Mouse (Mus musculus) cerebellum, adult (tissue): ENCODE measurements around the gene Gnas.

ENCODE experiments used
- ATAC-seq: cut with Nextera tagmentation; 2 replicates; pipeline ENCODE4 v1.9.2; 2017; ENCODE audit warnings: mild to moderate bottlenecking, moderate library complexity, mixed read lengths; ENCODE audit not compliant: insufficient number of reproducible peaks, low FRiP score, low TSS enrichment

Gnas gene

GRCm38 (mm10) chr2:174284011-174284410 lies at the start of gene Gnas:
Gene Gnas, plus strand, starts transcription at chr2:174284320.
- no peak for ATAC-seq

GRCm38 (mm10) chr2:174242431-174242830 lies 41.7 kb upstream of the Gnas start:
- ATAC-seq: no peak

- ATAC-seq: no peak
Measured at GRCm38 (mm10) chr2:174251963-174252362, 32.2 kb upstream of the Gnas start.

GRCm38 (mm10) chr2:174257312-174257711 lies 26.8 kb upstream of the Gnas start:
- ATAC-seq: no peak

- ATAC-seq: no peak
Measured at GRCm38 (mm10) chr2:174260004-174260403, 24.1 kb upstream of the Gnas start.

- ATAC-seq: no peak
Measured at GRCm38 (mm10) chr2:174260908-174261800, 23.0 kb upstream of the Gnas start.

GRCm38 (mm10) chr2:174261801-174262200 lies 22.3 kb upstream of the Gnas start:
- no peak for ATAC-seq

- no peak for ATAC-seq
Measured at GRCm38 (mm10) chr2:174263110-174263815, 20.9 kb upstream of the Gnas start.

- ATAC-seq: no peak
Measured at GRCm38 (mm10) chr2:174264248-174264647, 19.9 kb upstream of the Gnas start.

GRCm38 (mm10) chr2:174270416-174270815 lies 13.7 kb upstream of the Gnas start:
- no peak for ATAC-seq

GRCm38 (mm10) chr2:174271459-174271858 lies 12.7 kb upstream of the Gnas start:
- no peak for ATAC-seq

- ATAC-seq: no peak
Measured at GRCm38 (mm10) chr2:174273131-174273530, 11.0 kb upstream of the Gnas start.

GRCm38 (mm10) chr2:174273961-174274360 lies 10.2 kb upstream of the Gnas start:
- ATAC-seq: no peak

- no peak for ATAC-seq
Measured at GRCm38 (mm10) chr2:174279771-174280170, 4.3 kb upstream of the Gnas start.

GRCm38 (mm10) chr2:174283341-174283740 lies 779 bp upstream of the Gnas start:
- no peak for ATAC-seq

- ATAC-seq: no peak
Measured at GRCm38 (mm10) chr2:174284807-174285457, 812 bp downstream of the Gnas start.

- no peak for ATAC-seq
Measured at GRCm38 (mm10) chr2:174285921-174286470, 1.9 kb downstream of the Gnas start.

GRCm38 (mm10) chr2:174287921-174288320 lies 3.8 kb downstream of the Gnas start:
- ATAC-seq: no peak

GRCm38 (mm10) chr2:174288673-174289430 lies 4.7 kb downstream of the Gnas start:
- no peak for ATAC-seq

- ATAC-seq: no peak
Measured at GRCm38 (mm10) chr2:174291029-174291661, 7.0 kb downstream of the Gnas start.
